Mouse (Mus musculus): ENCODE data around the gene Btbd10.

The Btbd10 gene

DNA sequence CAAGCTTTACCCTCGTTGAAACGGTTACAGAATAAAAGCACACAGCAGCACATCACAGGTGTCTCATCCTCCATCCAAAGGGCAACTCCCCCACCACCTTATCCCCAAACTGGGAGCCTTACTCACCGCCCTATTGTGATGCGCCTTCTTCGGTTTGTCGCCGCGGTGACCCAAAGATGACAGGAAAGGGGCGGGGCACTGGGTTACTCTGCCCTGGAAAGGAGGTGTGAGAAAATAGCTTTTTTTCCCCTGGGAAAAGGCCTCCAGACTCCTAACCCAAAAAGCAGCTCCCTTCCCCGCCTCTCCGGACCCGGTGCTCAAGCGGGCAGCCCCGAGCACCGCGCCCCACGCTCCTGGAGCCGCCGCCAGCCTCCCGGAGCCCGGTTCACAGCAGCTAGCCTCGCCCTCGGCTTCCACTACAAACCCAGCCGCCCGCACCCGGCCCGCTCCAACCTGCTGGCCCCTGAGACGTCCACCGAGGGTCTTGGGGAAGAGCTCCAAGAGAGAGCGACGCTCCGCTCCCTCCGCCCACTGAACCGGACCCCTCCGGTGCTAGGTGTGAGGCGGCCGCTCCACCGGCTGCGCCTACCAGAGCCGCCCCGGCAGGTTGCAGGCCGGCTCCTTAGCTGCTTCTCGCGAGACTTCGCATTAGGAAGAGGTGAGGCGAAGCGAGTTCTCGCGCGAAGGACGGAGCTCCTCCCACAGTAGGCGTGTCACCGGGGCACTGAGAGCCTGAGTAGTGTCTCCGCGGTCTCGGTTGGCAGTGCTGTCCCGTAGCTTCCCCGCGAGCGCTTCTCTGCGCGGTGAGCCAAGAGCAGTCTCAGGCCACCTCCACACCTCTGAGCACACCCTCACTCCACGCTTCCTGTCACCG, at the start of gene Btbd10:
Btbd10 (minus strand) TSS at position 647 of the 874 bp plus-strand sequence.
- peak; percentile 97 to 99 for DNase-seq (ENCODE audit: inconsistent age in 2 of 2, low spot score in 1 of 2)

DNA sequence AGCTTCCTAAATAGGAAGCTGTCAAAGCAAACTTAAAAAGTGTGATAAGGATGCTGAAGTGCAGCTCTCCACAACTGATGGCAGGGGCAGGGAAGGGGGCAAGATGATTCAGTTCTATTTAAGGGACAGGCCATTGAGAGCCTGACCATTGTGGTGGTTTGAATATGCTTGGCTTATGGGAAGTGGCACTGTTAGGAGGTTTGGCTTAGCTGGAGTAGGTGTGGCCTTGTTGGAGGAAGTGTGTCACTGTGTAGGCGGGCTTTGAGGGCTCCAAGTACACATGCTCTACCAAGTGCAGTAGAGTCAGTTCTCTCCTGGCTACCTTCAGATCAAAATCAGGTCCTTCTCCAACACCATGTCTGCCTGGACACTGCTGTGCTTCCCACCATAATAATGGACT, 47.3 kb upstream of the Btbd10 start:
- no peak for DNase-seq (ENCODE audit: inconsistent age in 2 of 2, low spot score in 1 of 2)

DNA sequence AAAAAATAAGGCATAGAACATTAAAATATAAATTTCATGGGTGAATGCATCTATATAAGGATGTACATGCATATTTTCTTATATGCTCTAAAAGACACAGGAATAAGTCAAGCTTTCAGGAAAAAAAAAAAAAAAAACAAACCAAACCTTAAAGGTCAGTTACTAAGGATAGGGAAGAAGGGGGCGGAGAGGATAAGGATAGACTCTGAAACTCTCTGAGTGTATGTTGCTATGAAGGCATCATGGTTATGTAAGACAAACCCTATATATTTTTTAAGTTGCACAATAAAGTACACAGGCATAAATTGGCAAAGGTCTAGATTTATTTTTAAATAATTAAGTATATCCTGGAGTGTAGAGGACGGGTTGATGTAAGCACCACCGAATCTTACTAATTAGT, 46.1 kb upstream of the Btbd10 start:
- DNase-seq (ENCODE audit: inconsistent age in 2 of 2, low spot score in 1 of 2) = no peak

DNA sequence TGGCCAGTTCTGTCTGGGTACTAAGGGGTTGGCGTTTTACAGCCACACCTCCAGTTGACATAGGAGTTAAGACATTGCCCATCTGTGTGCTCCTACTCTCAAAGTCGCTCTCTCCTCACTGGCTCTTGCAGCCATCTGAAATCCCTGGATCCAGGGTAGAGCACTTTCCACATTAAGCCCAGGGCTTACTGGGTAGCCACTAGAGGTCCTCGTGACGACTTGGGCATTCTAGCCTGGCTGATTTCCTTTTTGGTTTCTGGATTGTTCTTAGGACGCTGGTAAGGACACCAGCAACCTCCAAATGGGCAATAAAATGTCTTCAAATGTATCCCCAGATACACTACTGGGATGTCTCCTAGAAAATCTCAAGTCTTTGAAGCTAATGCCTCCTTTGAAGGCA, 39.5 kb upstream of the Btbd10 start:
- peak in 1 of 2 experiments; percentile 28 for DNase-seq (ENCODE audit: inconsistent age in 2 of 2, low spot score in 1 of 2)

DNA sequence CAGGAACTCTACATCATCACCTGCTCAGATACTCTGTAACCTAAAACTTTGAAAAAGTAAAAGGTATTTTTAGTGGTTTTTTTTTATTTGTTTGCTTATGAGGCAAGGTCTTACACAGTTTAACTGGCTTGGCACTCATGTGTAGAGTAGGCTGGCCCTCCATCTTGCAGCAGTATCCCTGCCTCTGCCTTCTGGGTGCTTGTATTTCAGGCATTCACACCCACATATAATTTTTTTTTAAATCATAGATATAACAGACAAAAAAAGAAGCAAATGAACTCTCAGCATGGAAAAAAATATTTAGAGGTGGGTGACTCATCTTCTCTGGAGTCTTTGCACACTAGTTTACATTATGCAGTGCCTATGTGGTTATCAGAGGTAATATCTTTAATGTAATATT, 28.9 kb upstream of the Btbd10 start:
- no peak for DNase-seq (ENCODE audit: inconsistent age in 2 of 2, low spot score in 1 of 2)

DNA sequence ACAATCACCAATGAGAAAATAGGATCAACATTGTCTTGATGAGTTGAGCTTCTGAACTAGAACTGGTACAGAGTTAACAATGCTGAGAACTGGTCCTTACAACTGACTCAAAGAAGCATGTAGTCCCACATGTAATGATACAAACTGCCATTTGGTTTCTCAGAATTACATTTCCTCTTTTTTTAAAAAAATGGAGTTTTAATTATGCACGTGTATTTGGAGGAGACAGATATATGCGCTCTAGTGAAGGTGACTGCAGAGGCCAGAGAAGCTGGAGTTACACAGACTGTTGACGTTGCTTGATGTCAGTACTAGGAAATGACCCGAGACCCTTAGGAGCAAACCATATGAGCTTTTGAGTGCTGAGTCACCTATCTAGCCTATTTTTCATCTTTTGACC, 27.5 kb upstream of the Btbd10 start:
- DNase-seq (ENCODE audit: inconsistent age in 2 of 2, low spot score in 1 of 2) = no peak

DNA sequence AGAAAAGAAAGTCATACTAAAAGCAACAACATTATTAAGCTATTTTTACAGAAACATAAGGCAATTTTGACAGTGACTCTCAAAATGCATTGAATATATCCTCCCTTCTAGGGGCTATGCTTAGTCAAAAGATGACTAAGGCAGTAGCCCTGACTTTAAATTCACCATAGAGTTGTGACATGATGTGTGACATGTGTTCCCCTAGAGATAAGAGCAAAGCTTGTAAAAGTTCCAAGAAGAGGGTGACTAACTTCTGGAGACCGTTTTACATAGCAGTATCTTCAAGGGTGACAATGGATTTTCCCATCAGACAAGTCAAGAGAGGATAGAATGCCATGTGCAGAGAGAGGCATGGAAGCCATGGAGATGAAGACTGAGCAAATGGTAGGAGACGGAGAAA, 22.4 kb upstream of the Btbd10 start:
- DNase-seq (ENCODE audit: inconsistent age in 2 of 2, low spot score in 1 of 2) = no peak

DNA sequence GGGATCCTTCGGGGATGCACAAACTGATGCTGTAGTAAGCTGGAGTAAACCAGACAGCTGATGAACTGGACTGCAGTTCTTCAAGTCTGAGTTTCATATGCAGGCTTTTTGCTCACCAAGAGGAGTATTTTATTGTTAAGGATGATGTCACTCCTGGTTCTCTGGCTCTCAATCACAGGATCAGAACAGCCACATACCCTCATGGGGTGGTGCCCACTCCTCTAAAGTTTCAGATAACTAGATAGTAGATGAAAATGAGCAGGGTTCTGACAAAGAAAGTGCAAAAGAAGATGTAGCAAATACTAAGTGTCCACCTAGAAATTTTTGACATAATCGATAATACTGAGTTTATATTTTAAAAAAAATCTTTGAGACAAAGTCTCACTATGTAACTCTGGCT, 19.3 kb upstream of the Btbd10 start, which contains the start of gene Pth:
Pth (minus strand) TSS at position 101 of the 400 bp plus-strand sequence.
- no peak for DNase-seq (ENCODE audit: inconsistent age in 2 of 2, low spot score in 1 of 2)

DNA sequence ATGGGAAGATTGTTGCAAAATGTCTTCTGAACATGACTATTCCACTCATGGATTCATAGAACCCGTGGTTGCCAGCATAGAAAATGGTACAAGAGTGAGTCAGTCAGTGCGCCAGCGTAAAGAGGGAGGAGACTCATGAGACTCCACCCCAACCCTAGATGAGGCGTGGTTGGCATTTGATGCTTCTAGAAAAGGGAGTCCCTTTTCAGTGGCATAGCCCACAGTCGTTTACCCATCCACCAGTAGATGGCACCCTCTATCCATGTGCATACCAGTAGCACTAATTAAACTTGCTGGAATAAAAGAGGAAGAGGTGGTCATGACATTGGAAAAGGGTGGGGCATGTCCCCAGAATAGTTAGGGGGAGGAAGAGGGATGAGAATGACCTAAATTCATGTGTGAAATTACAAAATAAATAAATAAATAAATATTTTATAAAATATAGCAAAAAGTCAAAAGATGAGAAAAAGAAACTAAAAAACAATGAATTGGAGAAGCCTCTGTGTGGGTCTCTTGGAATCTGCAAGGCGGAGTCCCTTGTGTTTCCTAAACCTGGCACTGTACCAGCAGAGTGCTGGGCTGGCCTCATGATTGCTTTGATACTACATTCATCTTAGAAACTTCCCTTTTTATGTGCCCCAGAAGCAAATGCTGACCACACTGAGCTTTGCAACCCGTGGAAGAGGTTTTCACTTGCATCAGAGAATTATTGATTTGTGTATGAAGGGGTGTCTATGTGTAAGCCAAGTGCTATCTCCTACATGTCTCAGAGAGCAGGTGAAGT, 8.9 kb upstream of the Btbd10 start:
- peak; percentile 88 to 96 for DNase-seq (ENCODE audit: inconsistent age in 2 of 2, low spot score in 1 of 2)

DNA sequence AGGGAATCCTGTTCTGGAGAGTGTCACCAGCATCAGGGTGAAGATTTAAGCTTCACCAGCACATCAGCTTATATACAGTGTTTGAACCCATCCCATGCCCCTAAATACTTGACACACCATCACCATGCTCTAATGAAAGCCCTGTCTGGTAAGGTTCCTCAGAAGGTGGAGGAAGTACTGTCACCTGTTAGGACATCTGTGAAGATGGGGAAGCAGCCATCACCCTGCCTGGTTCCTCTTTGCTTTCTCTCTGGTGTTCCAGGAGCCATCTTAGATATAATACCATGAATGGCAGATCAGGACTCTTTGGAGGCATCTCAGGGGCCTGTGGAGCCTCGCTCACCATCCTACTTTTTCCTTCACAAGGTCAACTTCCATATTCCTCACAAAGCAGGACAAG, 3.5 kb upstream of the Btbd10 start:
- DNase-seq (ENCODE audit: inconsistent age in 2 of 2, low spot score in 1 of 2) = no peak

DNA sequence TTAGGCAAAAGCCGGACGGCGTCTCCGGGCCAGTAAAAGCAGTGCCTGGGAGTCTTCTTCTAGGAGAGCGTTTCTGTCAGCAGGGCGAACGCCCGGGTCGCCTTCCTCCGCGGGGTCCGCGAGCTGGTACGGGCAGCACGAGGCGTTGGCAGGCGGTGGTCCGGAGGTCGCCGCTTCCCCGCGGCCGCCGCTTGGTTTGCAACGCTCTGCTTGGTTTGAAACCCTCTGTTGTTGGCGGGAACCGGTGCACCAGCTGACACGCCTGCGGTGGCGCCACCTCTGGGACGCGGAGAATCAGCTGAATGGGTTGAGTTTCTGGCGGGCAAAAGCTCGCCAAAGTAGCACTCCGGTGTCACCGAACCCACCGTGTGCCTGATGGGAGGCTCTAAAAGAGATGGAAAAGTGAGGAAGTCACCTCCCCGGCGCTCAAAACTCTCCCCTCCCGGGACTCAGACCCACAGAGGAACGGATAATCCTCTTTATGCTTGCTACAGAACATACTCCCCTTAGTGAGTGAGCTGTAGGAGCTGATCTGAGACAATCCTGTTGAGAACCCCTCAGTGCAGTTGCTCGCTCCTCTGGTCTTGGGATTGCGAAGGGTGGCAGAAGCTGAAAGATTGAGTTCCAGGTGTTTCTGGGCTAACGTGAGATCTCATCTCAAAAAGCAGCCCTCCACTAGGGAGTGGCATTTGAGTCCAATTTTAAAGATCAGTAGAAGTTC, 588 bp upstream of the Btbd10 start:
- DNase-seq (ENCODE audit: inconsistent age in 2 of 2, low spot score in 1 of 2) = peak in 1 of 2 experiments; percentile 80

DNA sequence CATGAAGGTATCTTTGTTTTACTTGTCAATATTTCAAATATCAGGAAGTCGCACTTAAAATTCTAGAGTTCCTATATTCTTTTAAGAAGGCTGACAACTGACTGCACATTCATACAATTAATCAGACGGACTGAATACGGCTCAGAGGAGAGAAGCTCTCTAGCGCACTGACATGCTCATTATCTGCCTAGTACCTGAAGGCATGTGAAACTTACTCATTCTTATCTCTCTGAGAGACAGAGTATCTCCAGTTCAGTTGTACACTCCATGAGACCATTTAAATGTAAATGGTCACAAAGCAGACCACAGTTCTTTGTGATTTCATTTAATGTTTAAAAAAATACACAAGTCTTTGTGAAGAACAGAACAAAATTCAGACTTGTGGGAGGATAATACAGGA, 1.8 kb downstream of the Btbd10 start:
- no peak for DNase-seq (ENCODE audit: inconsistent age in 2 of 2, low spot score in 1 of 2)

DNA sequence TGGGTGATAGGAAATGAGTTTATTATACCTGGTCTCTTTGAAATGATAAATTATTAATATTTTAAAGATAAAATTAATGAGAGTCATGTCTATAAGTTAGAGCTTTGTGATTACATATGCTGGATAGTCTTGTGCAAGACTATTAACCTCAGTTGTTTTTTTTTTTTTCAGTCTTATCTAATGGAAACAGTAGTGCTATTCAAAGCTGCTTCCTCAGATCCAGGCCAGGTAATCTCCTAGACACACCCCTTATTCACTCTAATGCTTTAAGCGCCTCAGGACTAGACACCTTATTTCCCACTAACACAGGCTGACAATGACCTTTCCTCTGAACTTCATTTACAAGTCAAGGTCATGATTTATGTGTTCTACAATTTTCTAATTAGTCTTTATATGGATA, 20.1 kb downstream of the Btbd10 start:
- DNase-seq (ENCODE audit: inconsistent age in 2 of 2, low spot score in 1 of 2) = no peak

DNA sequence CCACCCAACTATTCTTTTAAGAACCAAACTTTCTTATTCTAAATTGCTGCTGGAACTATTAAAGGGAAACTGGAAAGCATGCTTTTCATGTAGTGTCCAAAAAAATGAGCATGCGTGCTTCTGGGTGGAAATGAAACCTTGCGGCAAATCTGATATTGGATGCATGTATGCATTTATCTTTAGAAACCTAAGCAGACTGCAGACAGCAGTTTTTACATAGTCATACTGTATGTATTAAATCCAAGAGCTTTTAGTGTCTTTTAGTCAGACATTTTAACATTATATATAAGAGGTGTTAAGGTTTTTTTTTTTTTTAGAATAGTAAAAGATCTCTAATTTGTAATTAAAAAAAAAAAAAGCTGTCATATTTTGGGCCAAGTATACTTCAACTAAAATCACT, 21.5 kb downstream of the Btbd10 start:
- DNase-seq (ENCODE audit: inconsistent age in 2 of 2, low spot score in 1 of 2) = no peak

DNA sequence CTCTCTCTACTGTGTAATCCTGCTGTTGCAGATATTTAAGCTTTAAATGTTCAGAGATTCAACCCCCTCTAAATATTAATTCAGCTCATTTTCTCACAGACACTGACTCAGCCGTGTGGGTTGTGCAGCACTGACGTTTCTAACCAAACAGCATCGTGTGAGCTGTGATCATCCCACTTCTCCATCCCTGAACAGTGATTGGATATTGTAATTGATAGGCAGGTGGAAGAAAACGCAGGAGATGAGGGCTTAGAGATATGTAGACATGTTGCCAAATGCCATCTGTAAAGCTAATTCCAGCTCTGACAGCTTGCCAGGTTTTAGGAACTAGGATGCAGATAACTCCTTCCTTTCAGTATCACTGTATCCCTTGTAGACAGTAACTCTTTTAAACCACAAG, 21.9 kb downstream of the Btbd10 start:
- peak in 1 of 2 experiments; percentile 28 for DNase-seq (ENCODE audit: inconsistent age in 2 of 2, low spot score in 1 of 2)

DNA sequence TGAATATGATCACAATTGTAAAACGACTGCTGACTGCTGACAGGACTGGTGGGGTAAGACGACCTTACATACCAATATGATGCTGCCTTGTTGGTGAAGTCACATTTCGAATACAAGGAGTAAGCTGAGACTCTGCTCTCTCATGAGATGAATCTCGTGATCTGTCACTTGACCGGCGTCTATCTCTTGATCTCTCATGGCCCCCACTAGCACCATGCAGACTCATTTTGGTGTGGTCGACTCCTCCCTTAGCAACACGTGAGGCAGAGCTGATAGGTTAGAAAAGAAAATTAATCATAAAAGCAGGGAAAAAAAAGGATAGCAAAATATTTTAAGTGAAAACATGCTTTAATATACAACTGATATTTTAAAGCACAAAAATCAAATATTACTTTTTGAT, 33.9 kb downstream of the Btbd10 start:
- peak in 1 of 2 experiments; percentile 15 for DNase-seq (ENCODE audit: inconsistent age in 2 of 2, low spot score in 1 of 2)

DNA sequence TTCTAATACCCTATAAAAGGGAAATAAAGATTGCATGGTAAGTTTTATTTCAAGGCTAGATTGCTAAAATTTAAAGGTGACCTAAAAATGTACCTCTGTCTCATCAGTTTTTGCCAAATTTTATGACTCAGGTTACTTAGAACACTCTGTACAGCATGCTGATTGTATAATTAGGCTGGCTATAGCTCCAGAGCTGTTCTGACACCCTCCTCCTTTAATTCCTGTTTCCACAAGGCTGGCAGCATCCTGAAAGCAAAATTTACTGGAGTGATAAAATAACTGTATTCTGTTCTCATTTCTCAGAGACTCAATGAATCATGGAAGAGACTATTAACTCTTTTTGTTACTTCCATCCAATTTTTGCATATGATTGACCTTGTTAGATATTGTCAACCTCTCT, 35.2 kb downstream of the Btbd10 start:
- peak in 1 of 2 experiments; percentile 10 for DNase-seq (ENCODE audit: inconsistent age in 2 of 2, low spot score in 1 of 2)

DNA sequence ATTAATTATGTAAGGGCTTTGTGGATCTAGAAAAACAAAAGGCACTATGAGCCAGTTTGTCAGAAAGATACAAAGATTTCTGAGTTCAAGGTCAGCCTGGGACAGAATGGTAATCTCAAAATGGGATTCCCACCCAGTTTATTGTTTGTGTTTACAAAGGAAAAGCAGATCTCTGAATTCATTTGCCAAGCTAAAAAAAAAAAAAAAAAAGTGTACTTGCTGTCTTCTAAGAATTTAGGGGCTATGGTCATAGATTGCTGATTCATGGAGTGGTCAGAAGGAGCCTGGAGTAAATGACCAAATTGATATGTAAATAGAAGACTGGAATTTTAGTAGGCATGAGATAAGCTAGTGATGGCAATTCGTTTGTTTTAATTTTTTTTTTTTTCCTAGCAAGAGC, 49.1 kb downstream of the Btbd10 start:
- no peak for DNase-seq (ENCODE audit: inconsistent age in 2 of 2, low spot score in 1 of 2)

DNA sequence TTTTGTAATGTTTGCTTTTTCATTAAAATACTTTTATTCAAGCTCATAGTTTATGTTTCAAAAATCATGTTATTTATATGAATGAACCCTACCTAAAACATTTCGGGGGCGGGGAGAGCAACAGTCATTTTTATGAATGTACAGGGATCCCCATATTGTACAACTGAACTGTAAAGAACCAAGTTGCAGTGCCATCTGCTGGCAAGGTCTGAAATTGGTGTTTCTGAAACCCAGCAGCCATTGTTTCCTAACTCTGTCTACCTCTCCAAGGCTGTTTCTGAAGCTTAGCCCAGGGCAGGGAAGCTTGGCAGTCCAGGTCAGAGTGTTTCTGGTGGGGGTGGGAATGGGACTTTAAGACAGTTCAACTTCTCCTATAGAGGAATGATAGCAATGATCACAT, 57.4 kb downstream of the Btbd10 start:
- peak; percentile 35 to 84 for DNase-seq (ENCODE audit: inconsistent age in 2 of 2, low spot score in 1 of 2)

DNA sequence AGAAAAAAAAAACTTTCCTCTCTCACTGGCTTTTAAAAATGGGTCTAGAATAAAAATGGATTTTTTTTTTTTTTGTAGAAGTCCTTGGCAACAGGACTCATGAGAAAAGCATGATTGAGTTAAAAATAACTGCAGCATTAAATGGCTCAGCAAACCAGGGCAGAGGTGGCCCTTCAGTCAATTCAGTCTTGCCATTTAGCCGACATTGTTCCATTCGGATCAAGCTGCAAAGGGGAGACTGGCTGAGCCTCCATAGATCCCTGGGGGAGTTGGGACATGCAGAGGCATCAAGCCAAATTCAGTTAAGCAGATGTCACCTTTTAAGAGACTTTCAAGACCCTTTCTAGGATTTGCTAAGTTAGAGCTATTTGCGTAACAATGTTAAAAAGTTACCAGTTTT, 59.1 kb downstream of the Btbd10 start:
- peak in 1 of 2 experiments; percentile 35 for DNase-seq (ENCODE audit: inconsistent age in 2 of 2, low spot score in 1 of 2)

DNA sequence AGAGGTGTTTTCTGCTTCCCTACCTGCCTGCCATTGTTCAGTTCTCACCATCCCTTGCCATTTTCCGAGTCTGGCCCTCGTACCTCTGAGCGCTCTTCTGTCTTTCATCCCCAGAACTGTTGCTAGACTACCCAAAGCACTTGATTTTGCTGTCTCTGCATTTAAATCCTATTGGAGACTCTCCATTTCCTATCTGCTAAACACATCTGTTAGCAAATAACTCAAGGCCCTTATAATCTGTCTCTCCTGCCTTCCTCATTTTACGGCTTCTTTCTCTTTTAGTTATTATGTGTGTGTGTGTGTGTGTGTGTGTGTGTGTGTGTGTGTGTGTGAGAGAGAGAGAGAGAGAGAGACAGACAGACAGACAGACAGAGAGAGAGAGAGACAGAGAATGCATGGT, 71.4 kb downstream of the Btbd10 start:
- DNase-seq (ENCODE audit: inconsistent age in 2 of 2, low spot score in 1 of 2) = no peak
